Mouse (Mus musculus) midbrain, embryonic 11.5 days (tissue): Measurements from ENCODE around the gene Rnf40. TPM values are rescaled to one million over a fixed set of nuclear protein-coding genes. Genes with fewer than 3 reads are reported as not detected.
A peak's percentile ranks its signal among the peaks of the same experiment; 100 is the strongest.
"Not testable (repeated sequence)": the region's sequence is repeated elsewhere in the genome, so short reads cannot be mapped to it uniquely, and the experiment has no call there.

Source experiments
- ATAC-seq: fragments of 200-750 bp; cut with Nextera tagmentation; 2 replicates; pipeline ENCODE4 v1.8.0; 2017; ENCODE audit warnings: moderate TSS enrichment, moderate library complexity; ENCODE audit not compliant: low FRiP score
- DNase-seq: peaks from one replicate; pipeline ENCODE4 v3.0.0; 2015; ENCODE audit warnings: low spot score; ENCODE audit errors: missing footprints
- H3K27ac ChIP-seq: fragments of 300-500 bp; sonication (generic); 2 replicates; pipeline ENCODE4 v1.5.1; 2014; ENCODE audit warnings: low read depth, low read length
- H3K27me3 ChIP-seq: fragments of 300-500 bp; sonication (generic); 2 replicates; pipeline ENCODE4 v1.6.1; 2014; ENCODE audit warnings: mild to moderate bottlenecking, low read length, moderate library complexity, mixed read lengths; ENCODE audit not compliant: control insufficient read depth, insufficient read depth
- H3K36me3 ChIP-seq: fragments of 300-500 bp; sonication (generic); 2 replicates; pipeline ENCODE4 v1.6.1; 2014; ENCODE audit warnings: mild to moderate bottlenecking, low read length, moderate library complexity, mixed read lengths; ENCODE audit not compliant: control insufficient read depth, insufficient read depth
- H3K4me1 ChIP-seq: fragments of 300-500 bp; sonication (generic); 2 replicates; pipeline ENCODE4 v1.6.1; 2014; ENCODE audit warnings: low read length; ENCODE audit not compliant: control insufficient read depth, insufficient read depth
- H3K4me2 ChIP-seq: fragments of 300-500 bp; sonication (generic); 2 replicates; pipeline ENCODE4 v1.6.1; 2014; ENCODE audit warnings: mild to moderate bottlenecking, moderate library complexity
- H3K4me3 ChIP-seq: fragments of 300-500 bp; sonication (generic); 2 replicates; pipeline ENCODE4 v1.5.1; 2014; ENCODE audit warnings: low read depth, low read length
- H3K9ac ChIP-seq: fragments of 300-500 bp; sonication (generic); 2 replicates; pipeline ENCODE4 v1.6.1; 2014; ENCODE audit warnings: low read length
- H3K9me3 ChIP-seq: fragments of 300-500 bp; sonication (generic); 2 replicates; pipeline ENCODE4 v1.6.1; 2016; ENCODE audit warnings: low read length; ENCODE audit not compliant: control insufficient read depth
- WGBS: fragments of 180-500 bp; shearing (Covaris S2); extraction: QIAGEN DNeasy Blood & Tissue Kit; methylation state at CpG from one replicate; pipeline ENCODE4 v1.1.7; 2014; 5-methylcytosine and 5-hydroxymethylcytosine counted together
- polyA plus RNA-seq: library from polyadenylated mRNA; unstranded; fragments of >200 nt; fragmentation: Nextera tagmentation; extraction: Ambion mirVana; gene quantifications from 2 replicates; pipeline ENCODE4 v1.2.1, GENCODE M21; 2014

The Rnf40 gene
- polyA plus RNA-seq, 1 experiment from 2014 or later: 39.2 TPM

- Histone ChIP-seq H3K4me1 (peaks cover 8% of the 10 kb centered on the region), H3K4me3 (peak overlapping the region; percentile 99), H3K4me2 (peak overlapping the region; percentile 62), H3K9ac (peak overlapping the region; percentile 98), H3K36me3 (peaks cover 27% of the 10 kb centered on the region), H3K27ac (no peak overlapping the region), H3K9me3 (no peaks in the 10 kb centered on the region), H3K27me3 (no peaks in the 10 kb centered on the region)
- ATAC-seq: no peak
- WGBS: 22% methylated on average over 8 of the region's 8 CpGs
- no peak for DNase-seq
Observed at GRCm38 (mm10) chr7:127614091-127614490, 25.5 kb downstream of the Rnf40 start.

- under 1% methylated on average over 39 of the region's 44 CpGs for WGBS
- H3K9me3 ChIP-seq: no peaks in the 10 kb centered on the region
Observed at GRCm38 (mm10) chr7:127614511-127614890, 25.9 kb downstream of the Rnf40 start.

GRCm38 (mm10) chr7:127614891-127615843, 26.6 kb downstream of the Rnf40 start, which contains the start of gene Zfp629:
Gene Zfp629 (minus strand): TSS chr7:127615797.
- ATAC-seq: peak; percentile 92
- H3K27ac ChIP-seq: peak within 1 kb of the TSS; percentile 83
- under 1% methylated on average over 40 of the region's 50 CpGs for WGBS

More at GRCm38 (mm10) chr7:127614511-127614890, 25.9 kb downstream of the Rnf40 start:
- Histone ChIP-seq H3K4me1 (peaks cover 8% of the 10 kb centered on the region), H3K36me3 (peaks cover 26% of the 10 kb centered on the region), H3K4me3 (peak overlapping the region; percentile 99), H3K4me2 (peak overlapping the region; percentile 62), H3K27ac (peak overlapping the region; percentile 83; the same call in 1 of the 2 replicates), H3K27me3 (no peaks in the 10 kb centered on the region), H3K9ac (peak overlapping the region; percentile 98)
- ATAC-seq (peak; percentile 26), DNase-seq (peak; percentile 94)

GRCm38 (mm10) chr7:127616336-127616735, 27.8 kb downstream of the Rnf40 start:
- no peaks in the 10 kb centered on the region for H3K9me3 ChIP-seq
- ATAC-seq (no peak), DNase-seq (peak; percentile 89)
- peak overlapping the region; percentile 62; the same call in 1 of the 2 replicates for H3K4me2 ChIP-seq
- no peak overlapping the region for H3K27ac ChIP-seq
- H3K4me1 ChIP-seq: peaks cover 8% of the 10 kb centered on the region
- WGBS: 81% methylated on average over 1 of the region's 1 CpGs
- no peaks in the 10 kb centered on the region for H3K27me3 ChIP-seq
- no peak overlapping the region for H3K9ac ChIP-seq
- peaks cover 7% of the 10 kb centered on the region for H3K36me3 ChIP-seq
- H3K4me3 ChIP-seq: no peak overlapping the region

More at GRCm38 (mm10) chr7:127614891-127615843, 26.6 kb downstream of the Rnf40 start, which contains the start of gene Zfp629:
- Histone ChIP-seq H3K27me3 (no peaks in the 10 kb centered on the region), H3K9me3 (no peaks in the 10 kb centered on the region), H3K4me3 (peak within 1 kb of the TSS; percentile 99), H3K4me1 (peaks cover 8% of the 10 kb centered on the region), H3K4me2 (peak within 1 kb of the TSS; percentile 62), H3K36me3 (peaks cover 19% of the 10 kb centered on the region), H3K9ac (peak within 1 kb of the TSS; percentile 98)
- peak; percentile 99 for DNase-seq

GRCm38 (mm10) chr7:127616881-127617280, 28.3 kb downstream of the Rnf40 start:
- no peak overlapping the region for H3K4me3 ChIP-seq
- no peaks in the 10 kb centered on the region for H3K9me3 ChIP-seq
- no peak overlapping the region for H3K4me2 ChIP-seq
- WGBS: 93% methylated on average over 1 of the region's 1 CpGs
- DNase-seq: peak; percentile 47
- no peak for ATAC-seq
- no peaks in the 10 kb centered on the region for H3K27me3 ChIP-seq
- peaks cover 8% of the 10 kb centered on the region for H3K4me1 ChIP-seq
- H3K36me3 ChIP-seq: peaks cover 2% of the 10 kb centered on the region
- H3K9ac ChIP-seq: no peak overlapping the region
- no peak overlapping the region for H3K27ac ChIP-seq

- Histone ChIP-seq H3K36me3 (no peaks in the 10 kb centered on the region), H3K9me3 (no peaks in the 10 kb centered on the region), H3K27me3 (no peaks in the 10 kb centered on the region), H3K4me2 (no peak overlapping the region), H3K4me3 (no peak overlapping the region), H3K9ac (no peak overlapping the region), H3K4me1 (peaks cover 8% of the 10 kb centered on the region), H3K27ac (no peak overlapping the region)
- WGBS: 48% methylated on average over 2 of the region's 2 CpGs
- ATAC-seq: no peak
- DNase-seq: peak; percentile 60
Observed at GRCm38 (mm10) chr7:127617962-127618361, 29.4 kb downstream of the Rnf40 start.

GRCm38 (mm10) chr7:127618402-127618801, 29.8 kb downstream of the Rnf40 start:
- DNase-seq: peak; percentile 6
- not testable (repeated sequence) for H3K27ac ChIP-seq, H3K9me3 ChIP-seq, H3K4me2 ChIP-seq, H3K4me1 ChIP-seq, H3K27me3 ChIP-seq, H3K4me3 ChIP-seq, ATAC-seq, H3K9ac ChIP-seq, H3K36me3 ChIP-seq
- WGBS: 92% methylated on average over 7 of the region's 8 CpGs

GRCm38 (mm10) chr7:127626039-127626438, 37.5 kb downstream of the Rnf40 start:
- no peaks in the 10 kb centered on the region for H3K4me1 ChIP-seq
- H3K9ac ChIP-seq: no peak overlapping the region
- no peaks in the 10 kb centered on the region for H3K9me3 ChIP-seq
- 98% methylated on average over 7 of the region's 7 CpGs for WGBS
- H3K4me3 ChIP-seq: no peak overlapping the region
- no peak overlapping the region for H3K4me2 ChIP-seq
- DNase-seq (no peak), ATAC-seq (no peak)
- no peak overlapping the region for H3K27ac ChIP-seq
- H3K36me3 ChIP-seq: no peaks in the 10 kb centered on the region
- H3K27me3 ChIP-seq: no peaks in the 10 kb centered on the region

- no peak overlapping the region for H3K4me3 ChIP-seq
- H3K27ac ChIP-seq: no peak overlapping the region
- ATAC-seq: no peak
Observed at GRCm38 (mm10) chr7:127626471-127626870, 37.9 kb downstream of the Rnf40 start.

More at GRCm38 (mm10) chr7:127626471-127626870, 37.9 kb downstream of the Rnf40 start:
- 92% methylated on average over 4 of the region's 4 CpGs for WGBS
- no peaks in the 10 kb centered on the region for H3K36me3 ChIP-seq
- H3K4me2 ChIP-seq: no peak overlapping the region
- no peaks in the 10 kb centered on the region for H3K4me1 ChIP-seq
- DNase-seq: no peak
- H3K9ac ChIP-seq: no peak overlapping the region
- no peaks in the 10 kb centered on the region for H3K9me3 ChIP-seq
- H3K27me3 ChIP-seq: no peaks in the 10 kb centered on the region
